Mouse (Mus musculus): ENCODE measurements around the gene Nup107.
A peak's percentile ranks its signal among the peaks of the same experiment; 100 is the strongest.

Gene Nup107

GRCm38 (mm10) chr10:117799806-117800205 lies 7.3 kb upstream of the Nup107 start:
- DNase-seq: no peak

- DNase-seq: no peak
Measured at GRCm38 (mm10) chr10:117798436-117799035, 6.0 kb upstream of the Nup107 start.

GRCm38 (mm10) chr10:117797684-117798083 lies 5.2 kb upstream of the Nup107 start:
- no peak for DNase-seq

GRCm38 (mm10) chr10:117797106-117797505 lies 4.6 kb upstream of the Nup107 start:
- DNase-seq: no peak

- peak; percentile 38 for DNase-seq
Measured at GRCm38 (mm10) chr10:117796181-117796580, 3.7 kb upstream of the Nup107 start.

GRCm38 (mm10) chr10:117795206-117795605 lies 2.7 kb upstream of the Nup107 start:
- no peak for DNase-seq

- DNase-seq: no peak
Measured at GRCm38 (mm10) chr10:117793436-117794030, 1.0 kb upstream of the Nup107 start.

GRCm38 (mm10) chr10:117791171-117791470 lies 1.4 kb downstream of the Nup107 start:
- no peak for DNase-seq

GRCm38 (mm10) chr10:117790421-117791170 lies 1.9 kb downstream of the Nup107 start:
- DNase-seq: no peak

GRCm38 (mm10) chr10:117790011-117790410 lies 2.5 kb downstream of the Nup107 start:
- no peak for DNase-seq

GRCm38 (mm10) chr10:117784646-117785045 lies 7.9 kb downstream of the Nup107 start:
- DNase-seq: no peak

- no peak for DNase-seq
Measured at GRCm38 (mm10) chr10:117783786-117784420, 8.6 kb downstream of the Nup107 start.

GRCm38 (mm10) chr10:117782491-117783260 lies 9.8 kb downstream of the Nup107 start:
- DNase-seq: no peak

GRCm38 (mm10) chr10:117782056-117782455 lies 10.4 kb downstream of the Nup107 start:
- no peak for DNase-seq

- no peak for DNase-seq
Measured at GRCm38 (mm10) chr10:117781021-117781725, 11.3 kb downstream of the Nup107 start.

GRCm38 (mm10) chr10:117780306-117780911 lies 12.1 kb downstream of the Nup107 start:
- no peak for DNase-seq

GRCm38 (mm10) chr10:117779581-117780305 lies 12.8 kb downstream of the Nup107 start:
- no peak for DNase-seq

- no peak for DNase-seq
Measured at GRCm38 (mm10) chr10:117778951-117779350, 13.6 kb downstream of the Nup107 start.

- DNase-seq: no peak
Measured at GRCm38 (mm10) chr10:117778328-117778910, 14.1 kb downstream of the Nup107 start.

GRCm38 (mm10) chr10:117777501-117778327 lies 14.8 kb downstream of the Nup107 start:
- DNase-seq: no peak

All from lung, postnatal 10 days (tissue).